Mouse (Mus musculus) B cell, adult 2 months (primary cell): ENCODE measurements around the gene Zbtb45.

Experiments
- DNase-seq, 2 experiments: peaks; one replicate each; pipeline ENCODE4 v3.0.0; 2022

The Zbtb45 gene

DNA sequence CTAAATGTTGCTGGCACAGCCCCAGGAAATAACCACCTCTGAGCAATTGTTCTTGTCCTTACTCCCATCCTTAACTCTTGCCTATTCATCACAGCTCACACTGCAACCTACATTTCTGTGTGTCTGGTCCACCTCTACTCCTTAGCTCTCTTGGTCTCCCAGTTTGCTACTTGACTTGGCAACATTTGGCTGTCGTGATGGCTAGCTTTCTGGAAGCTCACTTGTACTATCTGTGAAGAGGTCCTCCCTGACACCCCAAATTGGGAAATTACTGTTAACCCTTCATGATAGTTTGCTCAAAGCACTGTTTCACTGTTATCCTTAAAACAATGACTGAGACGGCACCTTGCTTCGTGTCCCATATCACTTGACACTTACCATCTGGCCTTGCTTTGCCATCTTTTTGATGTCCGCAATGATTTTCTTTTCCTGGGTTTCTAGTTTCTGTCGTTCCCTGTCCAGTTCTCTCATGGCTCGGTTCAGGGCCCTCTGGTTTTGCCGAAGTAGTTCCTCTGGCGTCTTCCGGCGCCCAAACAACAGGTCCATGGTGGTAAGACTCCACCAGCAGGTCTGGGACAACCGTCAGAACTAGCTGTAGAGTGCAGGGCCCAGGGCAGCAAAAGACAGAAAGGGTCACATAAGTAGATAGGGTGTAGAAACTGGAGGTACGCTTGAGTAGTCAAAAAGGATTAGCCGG, 23.8 kb upstream of the Zbtb45 start:
- DNase-seq: no peak

DNA sequence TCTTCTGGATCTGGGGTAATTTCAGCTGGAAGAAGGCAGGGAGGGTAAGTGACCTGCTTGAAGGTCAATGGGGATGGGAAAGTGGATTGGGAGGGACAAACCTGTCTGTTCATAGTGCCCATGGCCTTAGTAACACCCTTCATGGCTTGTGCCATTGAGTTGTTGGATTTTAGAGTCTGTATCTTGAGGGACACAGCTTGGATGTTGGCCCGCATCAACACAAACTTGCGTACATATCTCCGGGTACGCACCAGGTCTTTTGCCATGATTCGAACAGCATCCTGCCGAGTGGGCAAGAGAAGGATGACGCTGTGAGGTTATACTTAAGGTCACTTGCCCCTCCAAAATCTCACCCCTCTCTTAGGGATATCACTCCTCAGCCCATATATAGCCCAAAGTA, 22.7 kb upstream of the Zbtb45 start:
- no peak for DNase-seq

DNA sequence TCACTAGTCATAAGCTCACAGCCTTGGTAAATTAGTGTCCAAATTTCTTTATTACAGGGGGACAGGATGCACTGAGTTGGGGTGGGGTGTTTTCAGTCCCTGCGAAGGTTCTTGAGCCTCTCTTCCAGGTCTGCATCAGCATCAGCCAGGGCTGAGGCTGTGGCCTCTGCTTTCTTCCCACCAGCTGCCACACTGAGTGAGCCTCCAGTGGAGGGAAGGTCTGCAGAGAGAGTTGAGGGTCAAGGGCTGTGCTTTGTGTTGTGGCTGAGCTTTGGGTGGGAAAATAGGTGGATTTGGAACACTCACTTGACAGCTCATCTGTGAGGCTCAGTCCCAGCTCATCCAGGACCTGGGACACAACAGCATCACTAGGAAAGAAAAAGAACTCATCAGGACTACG, 22.1 kb upstream of the Zbtb45 start:
- DNase-seq: no peak

DNA sequence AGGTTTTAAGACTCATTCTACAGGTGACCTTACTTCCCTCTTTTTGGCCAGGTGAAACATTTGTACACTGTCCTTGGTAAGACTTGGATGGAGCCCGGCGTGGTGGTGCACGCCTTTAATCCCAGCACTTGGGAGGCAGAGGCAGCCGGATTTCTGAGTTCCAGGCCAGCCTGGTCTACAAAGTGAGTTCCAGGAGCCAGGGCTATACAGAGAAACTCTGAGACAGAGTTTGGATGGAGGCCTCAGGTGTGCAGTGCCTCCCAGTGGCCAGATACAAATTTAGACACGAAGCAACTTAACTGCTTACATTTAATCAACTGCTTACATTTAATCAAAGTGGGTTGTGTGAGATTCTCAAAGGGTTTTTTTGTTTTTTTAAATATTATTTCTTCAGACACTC, 21.2 kb upstream of the Zbtb45 start:
- peak; percentile 31 to 38 for DNase-seq

DNA sequence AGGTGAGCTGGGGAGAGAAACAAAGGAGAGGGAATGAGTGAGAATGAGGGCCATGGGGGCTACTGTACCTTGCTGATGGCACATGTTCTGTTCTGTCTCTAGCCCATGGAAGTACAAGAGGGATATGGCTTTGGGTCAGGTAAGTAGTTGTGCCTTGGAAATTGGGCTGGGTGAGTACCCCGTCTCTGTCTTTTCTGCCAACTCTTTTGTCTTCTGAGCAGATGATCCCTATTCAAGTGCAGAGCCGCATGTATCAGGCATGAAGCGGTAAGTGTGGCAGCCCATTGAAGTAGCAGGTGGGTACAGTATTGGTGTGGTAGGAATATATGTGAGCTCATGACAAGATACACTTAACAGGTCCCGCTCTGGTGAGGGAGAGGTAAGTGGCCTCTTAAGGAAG, 19.2 kb upstream of the Zbtb45 start:
- no peak for DNase-seq

DNA sequence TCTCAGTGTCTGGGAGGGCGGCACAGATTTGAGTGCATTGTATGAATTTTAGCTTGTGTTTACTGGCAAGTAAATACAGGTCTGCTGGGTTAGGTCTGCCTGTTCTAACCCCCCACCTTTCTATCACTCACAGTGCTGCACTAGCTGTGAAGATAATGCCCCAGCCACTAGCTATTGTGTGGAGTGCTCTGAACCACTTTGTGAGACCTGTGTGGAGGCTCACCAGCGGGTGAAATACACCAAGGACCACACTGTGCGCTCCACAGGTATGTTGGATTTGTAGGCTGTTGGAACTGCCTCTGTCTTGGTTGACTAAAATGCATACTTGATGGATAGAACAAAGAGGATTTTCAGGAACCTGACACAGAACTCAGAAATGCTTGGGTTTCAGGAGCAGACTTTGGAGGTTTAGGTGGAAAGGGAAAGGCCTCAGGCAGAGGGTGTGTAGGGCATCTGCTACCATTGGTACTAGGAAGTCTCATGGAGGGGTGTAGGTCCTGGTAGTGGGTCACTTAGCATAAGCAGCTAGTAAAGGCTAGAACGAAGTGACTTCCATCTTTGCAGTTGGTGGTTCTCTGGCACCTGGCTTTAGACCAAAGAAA, 15.8 kb upstream of the Zbtb45 start:
- DNase-seq: no peak

DNA sequence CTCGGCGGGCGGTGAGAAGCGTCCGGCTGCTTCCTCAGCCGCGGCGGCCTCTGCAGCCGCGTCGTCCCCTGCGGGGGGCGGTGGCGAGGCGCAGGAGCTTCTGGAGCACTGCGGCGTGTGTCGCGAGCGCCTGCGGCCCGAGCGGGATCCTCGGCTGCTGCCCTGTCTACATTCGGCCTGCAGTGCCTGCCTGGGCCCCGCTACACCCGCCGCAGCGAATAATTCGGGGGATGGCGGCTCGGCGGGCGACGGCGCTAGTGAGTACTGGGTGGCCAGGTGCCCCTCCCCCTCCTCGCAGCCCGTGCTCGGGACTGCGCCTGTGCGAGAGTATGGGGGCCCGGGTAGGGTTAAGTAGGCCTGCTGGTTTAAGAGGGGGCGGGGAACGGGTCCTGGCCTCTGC, 15.0 kb upstream of the Zbtb45 start:
- DNase-seq: peak; percentile 65 to 71

DNA sequence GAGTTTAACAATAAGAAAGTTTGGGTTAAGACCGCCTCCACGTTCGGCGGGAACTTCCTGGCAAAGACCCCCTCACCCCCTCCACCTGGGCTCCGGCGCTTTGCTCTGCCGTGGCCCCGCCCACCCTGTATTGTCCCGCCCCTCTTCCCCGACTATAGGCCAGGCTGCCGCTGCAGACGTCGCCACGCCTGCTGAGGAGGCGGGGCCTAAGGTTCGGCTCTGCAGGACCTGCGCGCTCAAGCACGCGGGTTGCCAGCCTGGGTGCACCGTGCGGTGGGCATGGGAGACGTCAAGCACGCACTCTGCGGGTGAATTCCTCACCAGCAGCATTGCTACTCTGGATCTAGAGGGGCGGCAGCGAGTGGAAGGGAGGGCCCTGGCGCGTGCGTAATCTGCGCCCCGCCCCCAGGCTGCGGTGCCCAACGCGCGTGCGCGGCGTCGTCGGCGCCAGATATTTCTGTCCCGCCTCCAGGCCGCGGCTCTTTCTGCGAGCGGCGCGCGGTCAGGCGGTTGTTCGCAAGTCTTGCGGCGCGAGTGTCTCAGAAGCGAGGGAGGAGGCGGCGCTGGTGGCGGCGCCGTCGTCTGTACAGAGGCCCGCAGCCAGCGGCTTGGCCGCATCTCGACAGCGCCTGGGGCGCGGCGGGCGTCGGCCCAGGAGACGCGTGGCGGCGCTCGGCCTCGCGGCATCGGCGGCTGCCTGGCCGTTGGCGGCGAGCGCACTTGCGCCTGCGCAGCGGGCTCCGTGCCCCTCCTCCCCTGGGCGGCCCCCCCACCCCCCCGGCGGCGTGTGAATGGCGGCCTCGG, 14.3 kb upstream of the Zbtb45 start:
- DNase-seq: peak; percentile 97 to 98

DNA sequence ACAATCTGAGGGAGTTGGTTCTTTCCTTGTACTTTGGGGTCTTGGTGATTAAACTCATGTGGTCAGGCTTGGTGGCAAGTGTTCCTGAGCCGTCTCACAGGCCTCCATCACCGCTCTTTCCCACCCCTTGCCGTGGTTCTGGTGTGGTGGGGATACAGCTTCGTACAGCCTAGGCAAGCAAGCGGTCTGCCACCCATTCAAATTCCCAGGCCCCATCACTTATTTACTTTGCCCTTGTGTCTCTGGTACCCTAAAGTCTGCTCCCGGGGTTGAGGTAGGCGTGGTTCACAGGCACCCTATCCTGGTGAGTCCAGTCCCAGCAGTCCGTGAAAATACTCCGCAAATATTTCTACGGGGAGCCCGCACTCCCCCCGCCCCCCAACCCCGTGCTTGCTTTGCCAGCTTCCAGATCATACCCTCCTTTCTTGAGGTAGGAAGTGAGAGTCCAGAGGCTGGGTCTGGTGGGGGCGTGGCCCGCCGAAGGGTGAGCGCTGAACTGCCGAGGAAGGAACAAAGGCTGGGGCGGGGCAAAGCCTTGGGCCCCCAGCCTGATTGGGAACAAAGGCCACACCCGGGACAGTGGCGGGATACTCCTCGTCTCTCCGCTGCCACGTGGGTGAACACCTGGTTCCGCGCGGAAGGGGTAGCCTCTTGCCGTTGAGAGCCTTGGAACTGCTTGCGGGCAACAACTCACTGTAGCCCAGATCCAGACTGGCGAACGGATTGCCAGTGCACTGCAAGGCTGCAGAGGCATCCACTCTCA, 13.1 kb upstream of the Zbtb45 start:
- peak; percentile 56 to 63 for DNase-seq

DNA sequence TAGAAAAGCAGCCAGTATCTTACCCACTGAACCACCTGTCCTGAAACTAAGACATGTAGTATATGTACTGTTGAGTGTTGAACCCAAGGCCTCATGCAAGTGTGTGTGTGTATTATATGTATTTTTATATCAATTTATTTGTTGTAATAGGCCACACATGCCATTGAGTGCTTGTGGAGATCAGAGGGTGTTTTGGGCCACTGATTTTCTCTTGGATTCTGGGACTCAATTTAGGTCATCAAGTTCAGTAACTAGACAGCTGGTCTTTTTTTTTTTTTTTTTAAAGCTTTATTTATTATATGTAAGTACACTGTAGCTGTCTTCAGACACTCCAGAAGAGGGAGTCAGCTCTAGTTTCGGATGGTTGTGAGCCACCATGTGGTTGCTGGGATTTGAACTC, 5.4 kb upstream of the Zbtb45 start:
- no peak for DNase-seq

DNA sequence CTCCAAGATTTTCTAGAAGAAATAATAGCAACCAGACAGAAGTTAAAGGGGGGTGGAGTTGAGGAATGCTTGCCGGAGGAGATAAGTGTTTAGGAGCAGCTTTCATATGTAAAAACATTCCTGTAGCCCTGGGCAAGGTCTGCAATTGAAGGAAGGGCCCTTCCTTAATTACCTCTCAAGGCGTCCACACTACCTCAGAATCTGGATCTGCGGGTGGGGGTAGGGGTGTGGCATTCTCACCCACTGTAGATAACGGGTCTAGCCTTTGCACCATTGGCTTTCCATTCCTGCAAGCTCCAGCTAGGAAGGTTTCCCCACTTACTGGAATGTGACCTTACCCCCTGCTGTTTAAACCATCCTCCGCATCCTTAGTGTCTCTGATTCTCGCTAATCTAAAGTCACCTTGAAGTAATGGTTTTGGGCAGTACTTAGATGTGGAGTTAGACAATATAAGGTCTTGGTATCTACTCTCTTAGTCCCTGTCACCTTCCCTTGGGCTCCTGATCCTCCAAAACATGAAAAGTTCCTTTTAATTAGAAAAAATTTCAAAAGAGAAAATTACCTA, 4.5 kb upstream of the Zbtb45 start:
- DNase-seq: no peak

DNA sequence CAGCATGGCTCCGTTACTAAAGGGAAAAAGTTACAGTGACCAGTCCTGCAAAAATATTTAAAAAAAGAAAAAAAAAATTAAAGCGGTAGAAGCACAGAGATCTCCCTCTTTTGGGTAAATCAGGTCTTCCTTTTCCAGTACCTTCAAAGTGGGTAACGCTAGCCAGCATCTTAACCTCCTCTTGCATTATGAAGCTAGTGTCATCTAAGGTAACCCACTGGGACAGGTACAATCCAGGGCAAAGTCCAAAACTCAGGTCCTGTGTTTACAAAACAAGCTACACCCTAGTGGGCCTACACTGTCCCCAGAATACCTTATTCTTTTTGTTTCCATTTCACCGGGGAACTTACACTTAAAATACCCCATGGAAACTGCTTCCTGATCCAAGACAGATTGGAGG, 3.8 kb upstream of the Zbtb45 start:
- DNase-seq: no peak

DNA sequence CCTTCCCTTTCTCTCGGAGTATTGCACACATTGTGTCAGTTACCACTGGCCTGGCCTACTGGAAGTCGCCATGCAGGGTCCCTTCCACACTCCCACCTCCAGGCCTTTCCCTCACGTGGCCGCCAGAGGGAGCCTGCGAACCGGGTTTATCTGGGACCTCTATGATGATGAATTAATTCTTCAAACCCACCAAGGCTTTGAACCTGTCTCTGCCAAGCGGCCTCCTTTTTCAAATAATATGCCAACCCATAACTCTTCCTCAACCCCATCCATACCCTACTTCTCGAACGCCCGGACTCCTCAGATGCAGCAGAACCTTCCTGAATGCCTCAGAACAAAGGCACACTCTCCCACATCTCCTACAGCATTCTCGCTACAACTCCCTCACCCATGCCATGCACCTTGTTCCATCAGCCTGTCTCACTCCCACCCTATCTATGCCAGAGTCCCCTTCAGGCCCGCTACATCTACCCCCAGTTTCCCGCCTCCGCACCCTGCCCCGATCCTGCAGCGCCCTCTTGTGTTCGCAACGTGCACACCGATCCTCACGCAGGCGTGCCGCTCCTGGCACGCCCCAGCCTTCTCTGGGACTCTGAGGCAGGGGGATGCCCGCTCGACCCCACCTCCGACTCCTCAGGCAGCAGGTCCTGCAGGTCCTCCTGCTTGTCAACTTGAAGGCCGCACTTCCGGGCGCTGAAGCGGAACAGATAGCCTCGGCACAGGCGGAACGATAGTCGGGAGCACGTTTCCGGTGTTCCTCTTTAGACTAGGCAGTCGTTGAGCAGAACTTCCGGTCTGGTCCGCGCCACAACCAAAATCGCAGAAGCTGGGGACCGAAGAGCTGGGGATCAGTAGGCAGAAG, 460 bp downstream of the Zbtb45 start:
- DNase-seq: peak; percentile 91 to 93

DNA sequence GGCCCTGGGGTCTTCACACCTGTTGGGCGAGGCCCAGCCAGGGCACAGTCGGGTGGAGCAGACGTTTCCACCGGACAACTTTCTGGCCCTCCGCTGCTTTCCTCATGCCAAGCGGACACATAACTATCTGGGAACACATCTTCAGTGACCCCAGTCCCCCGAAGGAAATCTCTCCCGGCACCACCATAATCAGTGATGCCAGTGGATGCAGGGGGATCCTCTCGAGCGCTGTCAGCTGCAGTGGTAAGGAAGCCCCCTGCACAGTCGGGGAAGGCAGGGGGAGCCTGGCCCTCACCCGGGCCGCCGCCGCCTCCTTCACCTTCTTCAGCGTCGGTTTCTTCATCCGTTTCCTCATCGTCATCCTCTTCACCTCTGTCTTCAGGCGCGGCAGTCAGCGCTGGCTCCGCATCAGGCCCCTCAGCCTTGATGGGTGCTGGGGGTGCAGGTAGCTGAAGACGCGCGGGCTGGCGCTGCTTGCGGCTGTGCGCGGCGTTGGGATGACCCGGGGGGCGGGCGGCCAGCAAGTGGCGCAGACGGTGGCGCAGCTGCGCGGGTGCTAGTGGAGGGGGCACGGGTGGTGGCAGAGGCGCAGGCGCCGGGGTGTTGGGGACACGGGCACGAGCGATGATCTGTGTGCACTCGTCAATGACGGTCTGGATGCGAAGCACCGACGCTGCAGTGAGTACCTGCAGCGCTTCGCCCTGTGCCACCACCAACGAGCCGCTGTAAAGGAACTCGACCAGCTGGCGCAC, 2.3 kb downstream of the Zbtb45 start:
- no peak for DNase-seq

DNA sequence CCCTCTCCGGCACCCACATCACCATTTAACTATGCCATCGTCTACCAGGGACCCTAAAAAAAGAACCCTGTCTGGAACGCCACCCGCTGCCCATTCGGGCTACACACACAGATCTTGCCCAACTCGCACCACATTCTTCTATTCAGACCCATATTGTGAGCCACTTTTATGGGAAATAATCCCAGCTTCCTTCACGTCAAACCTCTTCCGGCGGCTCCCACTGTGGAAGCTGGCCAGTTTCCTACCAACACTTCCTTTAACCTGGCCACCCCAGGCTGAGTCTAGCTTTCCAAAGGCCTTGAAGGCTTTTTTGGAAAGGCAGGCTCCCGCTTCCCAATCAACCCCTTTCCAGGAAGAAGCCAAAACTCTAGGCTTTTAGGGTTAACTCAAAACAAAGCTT, 3.3 kb downstream of the Zbtb45 start:
- DNase-seq: no peak

DNA sequence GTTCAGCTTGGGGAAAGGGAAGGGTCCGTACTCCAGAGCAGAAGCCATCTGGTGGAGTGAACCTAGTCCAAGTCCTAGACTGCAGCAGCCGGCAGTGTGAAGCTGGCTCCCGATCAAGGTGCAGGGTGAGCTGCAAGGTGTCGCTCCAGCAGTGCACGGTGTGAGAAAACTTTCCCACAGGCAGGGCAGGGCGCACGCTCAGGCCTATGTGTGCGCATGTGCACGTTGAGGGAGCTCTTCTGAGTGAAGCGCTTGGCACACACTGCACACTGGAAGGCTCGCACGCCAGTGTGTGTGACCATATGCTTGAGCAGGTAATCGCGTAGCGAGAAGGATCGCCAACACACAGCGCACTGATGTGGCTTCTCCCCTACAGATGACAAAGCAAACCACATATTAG, 3.8 kb downstream of the Zbtb45 start:
- no peak for DNase-seq

DNA sequence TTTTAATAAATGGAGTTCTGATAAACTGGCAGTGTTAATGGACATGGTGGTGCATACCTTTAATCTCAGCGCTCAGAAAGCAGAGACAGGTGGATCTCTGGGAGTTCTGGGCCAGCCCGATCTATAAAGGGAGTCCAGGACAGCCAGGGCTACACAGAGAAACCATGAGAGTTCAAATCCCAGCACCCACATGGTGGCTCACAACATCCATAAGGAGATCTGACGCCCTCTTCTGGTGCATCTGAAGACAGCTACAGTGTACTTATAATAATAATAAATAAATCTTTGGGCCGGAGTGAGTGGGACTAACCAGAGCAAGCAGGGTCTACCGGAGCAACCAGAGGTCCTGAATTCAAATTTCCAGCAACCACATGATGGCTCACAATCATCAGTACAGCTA, 6.5 kb downstream of the Zbtb45 start:
- DNase-seq: no peak

DNA sequence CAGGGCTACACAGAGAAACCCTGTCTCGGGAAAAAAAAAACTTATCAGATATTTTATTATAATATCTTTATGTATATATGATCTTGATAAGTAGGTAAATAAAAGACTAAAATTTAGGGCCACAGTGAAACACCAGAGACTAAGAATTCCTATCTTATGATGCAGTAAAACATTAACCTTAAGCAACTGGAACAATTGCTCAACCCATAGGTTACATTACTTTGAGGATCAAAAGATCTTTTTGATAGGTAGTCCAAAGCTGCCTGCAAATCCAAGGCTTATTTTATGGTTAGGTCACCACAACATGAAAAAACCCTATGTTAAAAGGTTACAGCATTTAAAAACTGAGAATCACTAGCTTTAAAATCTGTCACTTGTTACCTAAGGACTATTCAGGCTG, 8.2 kb downstream of the Zbtb45 start:
- DNase-seq: no peak

DNA sequence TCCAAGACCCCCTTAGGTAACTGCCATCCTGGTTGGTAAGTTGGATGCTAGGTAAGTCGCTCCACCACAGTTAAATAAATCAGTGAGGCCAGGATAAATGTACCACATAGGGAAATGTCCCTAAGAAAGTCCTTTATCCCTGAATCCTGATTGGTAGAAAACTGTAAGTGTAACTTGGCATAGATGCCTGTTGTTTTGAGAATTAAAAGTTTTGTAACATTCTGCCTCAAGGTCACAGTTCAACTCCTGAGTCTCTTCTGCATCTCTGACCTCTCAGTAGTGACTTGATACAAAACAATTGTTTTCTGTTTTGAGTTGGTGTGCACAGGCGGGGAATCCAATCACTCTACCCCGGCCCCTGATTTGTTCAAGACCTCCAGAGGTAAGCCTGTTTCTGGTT, 11.0 kb downstream of the Zbtb45 start, which contains the start of gene Trim28:
Trim28 (plus strand) TSS at position 264 of the 400 bp plus-strand sequence.
- no peak for DNase-seq

DNA sequence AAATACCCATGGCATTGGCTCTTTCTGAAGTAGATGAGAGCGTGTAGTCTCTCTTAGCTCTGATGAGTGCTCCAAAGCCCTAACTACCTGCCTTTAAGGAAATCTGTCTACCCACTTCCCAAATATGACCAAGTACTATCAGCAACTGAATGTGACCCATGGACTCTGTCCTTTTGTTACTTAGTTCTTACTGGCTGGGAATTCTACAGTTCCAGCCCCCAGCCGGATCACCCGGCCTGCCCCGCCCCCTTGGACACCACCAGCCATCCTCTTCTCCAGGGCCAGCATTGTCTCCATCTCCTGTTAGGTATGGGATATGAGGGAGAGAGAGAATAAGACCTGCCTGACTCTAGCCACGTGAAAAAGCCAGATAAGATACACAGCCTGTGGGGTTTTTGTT, 11.8 kb downstream of the Zbtb45 start, which contains the start of gene Slc27a5:
Slc27a5 (minus strand) TSS at position 140 of the 400 bp plus-strand sequence.
- DNase-seq: no peak

DNA sequence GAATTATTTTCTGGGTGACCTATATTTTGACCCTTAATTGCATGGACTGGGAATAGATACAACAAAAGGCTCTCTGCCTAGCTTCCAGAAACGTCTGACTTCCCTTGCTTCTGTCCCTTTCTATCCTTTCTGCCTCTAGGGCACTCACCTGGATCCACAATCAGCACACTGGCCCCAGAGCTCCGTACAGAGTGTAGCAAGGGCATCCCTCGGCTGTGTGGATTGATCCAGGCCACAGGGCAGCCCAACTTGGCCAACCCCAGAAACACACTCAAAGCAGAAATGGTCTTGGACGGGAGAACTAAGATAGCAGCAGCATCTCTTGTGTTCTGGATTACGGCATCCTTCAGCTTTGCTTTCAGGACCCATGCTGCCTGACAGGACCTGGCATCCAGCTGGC, 12.6 kb downstream of the Zbtb45 start:
- DNase-seq: no peak
